Mouse (Mus musculus): ENCODE results near the gene Pacrg. TPM values are rescaled to one million over a fixed set of nuclear protein-coding genes. Genes with fewer than 3 reads are reported as not detected.

The Pacrg gene
- total RNA-seq, 2 experiments from 2014 or later, result 1.4 to 2.2 TPM

DNA sequence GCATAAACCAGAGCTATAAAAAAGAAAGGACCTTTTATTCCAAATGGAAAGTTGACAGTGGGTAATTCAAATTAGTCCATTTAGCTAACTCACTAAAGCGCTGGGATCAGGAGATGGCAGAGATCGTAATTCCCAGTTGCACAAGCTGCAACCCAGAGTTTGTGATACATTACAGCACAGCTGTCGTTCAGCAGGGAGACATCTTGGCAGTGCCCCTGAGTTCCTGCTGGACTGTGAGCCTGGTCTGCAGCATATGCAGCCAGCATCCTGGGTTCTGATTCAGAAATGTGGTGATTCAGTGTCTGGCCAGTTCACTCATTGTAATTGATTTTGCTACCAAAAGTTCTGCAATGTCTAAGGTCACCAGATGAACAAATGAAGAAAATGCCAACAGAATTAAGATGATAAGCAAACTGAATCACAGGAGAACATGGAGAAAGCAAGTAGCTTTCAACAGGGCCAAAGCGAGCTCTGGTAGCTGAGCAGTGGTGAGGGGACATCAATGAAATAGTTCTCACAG, 55.6 kb downstream of the Pacrg start:
- peak; percentile 68 for DNase-seq

DNA sequence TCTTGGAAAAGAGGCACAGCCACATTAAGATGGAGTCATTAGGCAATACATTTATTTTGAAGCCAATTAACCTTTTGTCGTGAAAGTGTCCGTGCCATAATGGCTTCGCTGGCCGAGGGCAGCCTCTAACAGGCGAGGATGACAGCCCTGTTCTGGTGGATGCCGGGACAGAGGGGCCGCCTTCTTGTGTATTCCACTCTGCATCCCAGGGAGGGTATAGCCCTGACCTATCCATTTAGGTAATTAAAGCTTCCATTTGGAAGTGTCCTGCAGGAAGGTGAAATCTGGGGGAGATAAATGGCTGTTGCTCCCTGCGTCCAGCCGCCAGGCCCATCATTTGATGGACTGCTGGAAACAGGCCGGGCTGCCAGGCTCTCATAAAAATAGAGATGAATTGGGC, 63.6 kb downstream of the Pacrg start:
- Histone ChIP-seq H3K27ac (peak overlapping the region; percentile 69), H3K4me3 (peak overlapping the region; percentile 32)
- intact Hi-C loops (cut with DNase I), result no loop called here
- TF ChIP-seq CTCF (IDR thresholded peaks at IDR 0.05), result no peak
- DNase-seq, result peak; percentile 36

More for the DNA sequence above, 55.6 kb downstream of the Pacrg start:
- intact Hi-C loops (cut with DNase I), result no loop called here
- Histone ChIP-seq H3K27ac (no peak overlapping the region), H3K4me3 (no peak overlapping the region)
- TF ChIP-seq CTCF (IDR thresholded peaks at IDR 0.05), result no peak

DNA sequence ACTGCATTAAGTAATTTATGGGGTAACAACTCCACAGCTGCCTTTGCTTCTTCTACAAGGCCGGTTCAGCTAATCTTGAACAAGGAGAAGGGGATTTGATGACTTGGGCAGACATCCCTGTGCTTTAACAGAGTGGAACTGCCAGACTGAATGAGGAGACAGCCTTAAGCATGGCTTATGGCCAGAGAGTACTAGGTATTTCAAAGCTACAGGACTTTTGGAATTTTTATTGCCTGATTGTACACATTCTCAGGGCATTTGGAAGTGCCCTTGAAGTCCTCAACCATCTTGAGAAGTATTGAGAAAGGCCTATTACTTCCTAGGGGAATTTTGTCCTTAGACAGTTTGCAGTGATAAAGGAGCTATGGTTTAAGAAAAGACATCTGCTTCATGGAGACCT, 65.6 kb downstream of the Pacrg start:
- no peak for TF ChIP-seq CTCF (IDR thresholded peaks at IDR 0.05)
- Histone ChIP-seq H3K27ac (no peak overlapping the region), H3K4me3 (no peak overlapping the region)
- DNase-seq, result no peak
- intact Hi-C loops (cut with DNase I), result no loop called here

DNA sequence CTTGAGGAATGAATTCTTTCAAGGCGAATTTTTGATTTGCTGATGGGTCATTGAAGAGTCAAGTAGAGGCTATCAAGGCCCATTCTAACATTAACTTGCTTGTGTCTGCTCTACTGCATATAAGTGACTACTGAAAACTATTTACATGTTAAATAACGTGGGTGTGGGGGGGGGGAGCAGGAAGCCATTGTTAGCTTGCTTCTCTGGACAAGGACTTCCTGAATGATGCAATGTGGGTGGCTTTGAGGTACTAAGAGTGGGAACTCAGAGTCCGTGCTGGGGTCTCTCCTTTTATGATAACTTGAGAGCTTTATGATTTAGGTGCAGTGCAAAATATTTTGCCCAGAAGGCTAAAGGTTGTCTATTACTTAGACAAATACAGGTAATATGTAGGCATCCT, 67.9 kb downstream of the Pacrg start:
- TF ChIP-seq CTCF (IDR thresholded peaks at IDR 0.05), result no peak
- DNase-seq, result no peak
- intact Hi-C loops (cut with DNase I), result no loop called here
- Histone ChIP-seq H3K27ac (no peak overlapping the region), H3K4me3 (no peak overlapping the region)

DNA sequence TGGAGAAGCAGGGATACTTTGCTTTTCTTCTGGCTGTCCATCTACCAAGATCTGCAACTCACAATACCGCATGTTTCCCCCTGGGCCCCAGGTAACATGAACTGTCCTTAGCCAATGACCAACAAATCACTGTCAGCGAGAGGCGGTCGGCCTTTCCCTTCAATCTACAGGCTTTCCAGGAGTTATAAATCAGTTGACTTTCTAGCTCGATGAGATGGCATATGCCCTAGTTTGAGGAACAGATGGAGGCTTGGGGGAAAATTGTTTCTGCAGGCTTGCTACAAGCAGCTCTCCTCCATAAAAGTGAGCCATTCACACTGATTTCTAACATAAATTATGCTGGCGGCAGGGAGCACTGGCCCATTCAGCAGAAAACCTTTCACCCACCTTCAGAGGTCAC, 70.2 kb downstream of the Pacrg start:
- TF ChIP-seq CTCF (IDR thresholded peaks at IDR 0.05), result no peak
- no peak overlapping the region for H3K4me3 ChIP-seq
- intact Hi-C loops (cut with DNase I), result no loop called here

DNA sequence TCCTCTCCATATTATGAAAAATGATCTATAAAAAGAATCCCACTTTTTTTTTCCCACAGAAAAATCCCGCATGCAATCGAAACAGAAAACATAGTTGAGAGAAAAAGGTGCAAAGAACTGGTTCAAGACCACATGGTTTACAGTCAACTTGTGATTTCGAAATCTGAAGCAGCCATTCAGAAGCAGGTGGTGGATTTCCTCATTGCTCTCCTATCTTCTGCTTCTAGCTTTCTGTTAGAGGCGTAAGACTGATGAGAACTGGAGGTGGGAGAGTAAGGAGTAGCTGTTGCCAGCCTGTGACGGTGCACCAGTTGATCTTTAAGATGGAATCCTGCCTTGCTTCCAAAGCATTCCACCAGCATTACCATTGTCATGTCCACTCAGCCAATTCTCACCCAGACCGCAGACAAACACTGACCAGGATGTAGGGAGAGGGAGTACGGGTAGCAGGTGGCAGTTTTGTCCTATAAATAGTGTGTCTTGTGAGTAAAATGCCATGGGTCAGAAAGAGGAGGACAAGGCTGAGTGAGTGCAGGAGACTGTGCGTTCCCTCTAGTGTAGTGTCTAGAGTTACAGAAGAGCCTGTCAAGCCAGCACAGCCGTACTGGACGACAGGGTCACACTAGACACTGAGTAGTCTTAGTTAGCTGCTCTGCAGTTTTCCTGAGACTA, 73.2 kb downstream of the Pacrg start:
- Histone ChIP-seq H3K27ac (peak overlapping the region; percentile 90), H3K4me3 (peak overlapping the region; percentile 44)
- no peak for TF ChIP-seq CTCF (IDR thresholded peaks at IDR 0.05)
- peak; percentile 65 for DNase-seq
- intact Hi-C loops (cut with DNase I), result no loop called here

More for the DNA sequence above, 70.2 kb downstream of the Pacrg start:
- peak; percentile 20 for DNase-seq
- peak overlapping the region; percentile 46; the same call in 1 of the 2 replicates for H3K27ac ChIP-seq

DNA sequence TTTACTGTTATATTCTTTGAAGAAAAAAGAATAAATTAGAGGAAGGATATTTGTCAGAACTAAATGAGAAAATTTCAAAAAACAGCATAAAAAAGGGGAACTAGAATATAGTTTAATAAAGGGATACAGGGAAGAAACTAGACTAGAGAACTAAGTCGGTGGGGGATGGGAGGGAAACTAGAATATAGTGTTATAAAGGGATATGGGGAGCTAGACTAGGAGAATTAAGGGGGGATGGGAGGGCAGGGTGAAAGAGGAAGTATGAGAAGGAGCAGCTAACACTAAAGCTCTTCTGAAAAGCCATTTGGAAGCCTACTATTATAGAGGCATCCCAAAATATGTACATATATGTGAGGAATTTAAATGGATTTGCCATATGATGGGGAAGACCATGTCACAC, 75.8 kb downstream of the Pacrg start:
- H3K27ac ChIP-seq, result no peak overlapping the region
- intact Hi-C loops (cut with DNase I), result no loop called here
- DNase-seq, result no peak
- no peak for TF ChIP-seq CTCF (IDR thresholded peaks at IDR 0.05)
- no peak overlapping the region for H3K4me3 ChIP-seq

DNA sequence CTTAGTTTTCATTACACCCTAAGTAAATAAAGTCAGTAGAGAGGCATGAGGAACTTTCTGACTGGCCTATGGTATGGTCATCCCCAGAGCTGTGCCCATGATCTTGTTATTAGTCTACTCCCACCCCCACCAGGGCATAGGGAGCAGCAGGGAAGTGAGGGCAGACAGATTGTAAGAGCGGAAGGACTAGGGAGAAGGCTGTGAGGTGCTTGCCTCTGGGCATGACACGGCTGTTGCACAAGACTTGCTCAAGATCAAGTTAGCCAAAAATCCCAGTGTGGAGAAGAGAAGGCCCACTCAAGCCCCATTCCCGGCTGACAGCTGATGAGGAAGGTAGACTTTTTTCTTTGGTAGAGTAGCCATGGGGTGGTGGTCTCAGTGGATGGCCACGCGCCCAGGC, 82.7 kb downstream of the Pacrg start:
- no peak overlapping the region for H3K27ac ChIP-seq
- no peak for TF ChIP-seq CTCF (IDR thresholded peaks at IDR 0.05)
- no peak for DNase-seq
- intact Hi-C loops (cut with DNase I), result no loop called here
- H3K4me3 ChIP-seq, result no peak overlapping the region

DNA sequence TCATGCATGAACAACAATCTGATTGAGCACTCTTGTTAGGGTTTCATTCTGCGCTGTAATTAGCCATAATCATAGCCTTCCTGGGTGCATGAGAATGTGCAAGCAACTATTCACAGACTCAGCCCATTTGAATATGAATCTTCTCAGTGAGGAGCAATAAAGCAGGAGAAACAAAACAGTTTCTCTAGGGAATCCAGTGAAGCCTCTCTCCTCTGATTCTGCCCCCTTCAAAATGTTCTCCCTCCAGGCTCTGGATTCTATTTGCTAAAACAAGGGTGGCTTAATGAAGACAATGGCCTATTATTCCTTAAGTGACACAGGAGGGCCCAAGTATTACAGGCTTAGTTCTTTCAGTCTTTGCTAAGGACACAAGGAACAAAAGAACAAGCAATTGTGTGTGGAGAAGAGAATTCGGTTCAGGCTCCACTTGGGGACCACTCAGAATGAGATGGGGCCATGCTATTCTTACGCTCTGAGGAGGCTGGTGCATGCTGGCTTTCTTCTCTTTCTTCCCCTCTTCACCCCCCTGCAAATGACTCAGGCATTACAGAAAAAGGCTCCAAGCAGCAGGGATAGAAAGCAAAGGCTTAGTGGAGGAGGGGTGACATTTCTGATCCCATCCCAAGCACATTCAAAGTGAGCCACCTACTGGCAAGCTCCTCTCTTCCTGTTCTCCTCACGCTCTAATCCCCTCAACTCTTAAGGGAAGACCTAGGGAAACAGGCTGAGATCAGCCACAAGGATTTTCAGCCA, 95.2 kb downstream of the Pacrg start:
- DNase-seq, result peak; percentile 46
- Histone ChIP-seq H3K27ac (peak overlapping the region; percentile 61), H3K4me3 (no peak overlapping the region)
- intact Hi-C loops (cut with DNase I), result loop anchor here (5.0 kb wide), 3 partner anchors 243 to 988 kb away; no protein-coding TSS in a partner anchor
- TF ChIP-seq CTCF (IDR thresholded peaks at IDR 0.05), result peak; percentile 73

DNA sequence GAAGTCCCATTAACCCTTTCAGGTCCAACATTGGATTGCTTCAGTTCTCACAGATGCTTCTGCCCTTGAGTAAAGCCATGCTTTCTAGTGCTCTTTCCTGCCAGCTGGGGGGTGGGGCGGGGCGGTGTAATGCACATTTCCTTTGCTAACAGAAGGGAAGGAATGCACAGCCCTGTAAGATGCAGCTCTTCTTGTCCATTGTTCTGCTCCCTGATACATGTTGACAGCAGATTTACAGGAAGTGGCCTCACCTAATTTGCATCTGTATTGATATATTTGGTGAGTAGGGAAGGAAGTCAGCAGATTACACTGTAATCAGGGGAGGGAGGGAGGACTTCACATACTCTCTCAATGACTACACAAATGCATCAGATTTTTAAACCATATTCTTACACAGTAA, 100.0 kb downstream of the Pacrg start:
- Histone ChIP-seq H3K27ac (no peak overlapping the region), H3K4me3 (no peak overlapping the region)
- intact Hi-C loops (cut with DNase I), result no loop called here
- TF ChIP-seq CTCF (IDR thresholded peaks at IDR 0.05), result no peak
- DNase-seq, result no peak

DNA sequence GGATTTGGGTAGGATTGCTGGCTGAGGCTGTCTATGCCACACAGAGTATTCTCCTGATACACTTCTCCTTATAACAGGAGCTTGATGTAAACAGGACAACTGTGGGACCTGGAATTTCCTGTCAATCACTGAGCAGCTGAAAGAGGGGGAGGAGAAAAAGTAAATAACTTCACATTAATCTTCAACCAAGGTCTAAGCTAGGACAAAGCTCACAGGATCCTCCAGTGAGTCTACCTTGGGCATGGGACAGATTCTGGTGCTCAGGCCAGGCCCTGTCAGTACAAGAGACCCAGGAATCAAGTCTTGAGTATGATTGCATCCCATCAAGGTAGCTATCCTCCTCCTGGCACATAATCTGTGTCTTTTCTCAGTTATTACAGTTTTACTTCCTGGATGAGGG, 102.1 kb downstream of the Pacrg start:
- no peak overlapping the region for H3K4me3 ChIP-seq
- intact Hi-C loops (cut with DNase I), result no loop called here
- H3K27ac ChIP-seq, result no peak overlapping the region
- TF ChIP-seq CTCF (IDR thresholded peaks at IDR 0.05), result no peak
- no peak for DNase-seq

DNA sequence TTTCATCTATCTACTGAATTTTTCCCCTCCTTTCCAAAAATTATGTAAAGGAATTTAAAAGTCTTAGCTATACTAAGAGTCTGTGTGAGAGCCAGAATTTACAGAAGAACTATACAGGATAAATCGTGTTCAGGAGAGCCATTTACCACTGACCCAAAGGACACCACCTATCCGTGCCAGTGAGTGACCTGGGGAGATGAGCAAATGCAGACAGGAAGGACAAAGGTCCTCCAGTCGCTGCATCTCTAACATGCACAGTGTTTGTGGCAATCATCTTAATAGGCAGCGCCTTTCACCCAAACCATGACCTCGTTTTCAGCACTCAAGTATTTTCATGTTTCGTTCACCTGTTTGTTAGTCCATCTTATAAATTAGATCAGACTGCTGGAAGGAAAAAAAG, 105.4 kb downstream of the Pacrg start:
- Histone ChIP-seq H3K27ac (no peak overlapping the region), H3K4me3 (no peak overlapping the region)
- no peak for DNase-seq
- TF ChIP-seq CTCF (IDR thresholded peaks at IDR 0.05), result no peak
- intact Hi-C loops (cut with DNase I), result no loop called here

DNA sequence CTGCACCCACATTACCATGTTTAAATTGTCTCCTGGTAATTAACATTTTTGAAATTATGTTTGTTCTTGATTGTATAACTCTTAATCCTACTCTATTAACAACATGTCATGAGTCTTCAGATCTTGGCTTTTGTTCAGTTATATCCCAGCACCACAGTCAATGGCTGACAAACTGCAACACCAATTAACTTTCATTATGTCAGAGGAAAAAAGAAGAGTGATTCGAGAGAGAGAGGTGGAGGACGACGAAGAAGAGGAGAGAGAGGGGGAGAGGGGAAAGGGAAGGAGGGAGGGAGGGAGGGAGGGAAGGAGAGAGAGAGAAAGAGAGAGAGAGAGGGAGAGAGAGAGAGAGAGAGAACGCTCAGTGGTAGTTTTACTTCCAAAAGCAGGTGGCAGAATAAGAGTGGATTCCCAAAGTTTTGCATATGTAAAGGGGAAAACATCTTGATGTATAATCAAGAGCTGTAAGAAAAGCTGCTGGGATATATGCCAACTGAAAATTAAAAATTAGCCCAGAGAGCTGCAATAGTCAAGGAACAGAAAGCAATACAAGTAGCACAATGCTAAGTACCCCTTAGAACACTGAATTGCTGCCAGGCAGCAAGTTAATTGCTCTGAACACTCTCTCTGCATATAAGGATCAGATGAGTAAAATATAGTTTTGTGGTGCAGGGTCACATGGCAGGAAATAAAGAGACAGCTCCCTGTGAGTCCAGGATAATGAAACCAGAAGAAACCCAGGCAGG, 107.6 kb downstream of the Pacrg start:
- intact Hi-C loops (cut with DNase I), result no loop called here
- DNase-seq, result no peak
- Histone ChIP-seq H3K4me3 (no peak overlapping the region), H3K27ac (no peak overlapping the region)
- TF ChIP-seq CTCF (IDR thresholded peaks at IDR 0.05), result no peak

Data from gastrocnemius, adult 2 months (tissue).